Mouse (Mus musculus): ENCODE data around the gene Rbm17. TPM values are rescaled to one million over a fixed set of nuclear protein-coding genes. Genes with fewer than 3 reads are reported as not detected.

The Rbm17 gene
- total and polyA plus RNA-seq, 3 experiments = 199 to 405 (median 239) TPM

GRCm38 (mm10) chr2:11563256-11563655 is 40.7 kb downstream of the Rbm17 start:
- dilution Hi-C loops (cut with MboI; ENCODE audit: extremely low pct_ligation_motif_present, extremely low pct_unique_long_range_greater_than_20kb, low sequenced_read_pairs) = no loop called here

GRCm38 (mm10) chr2:11558654-11559053 is 45.3 kb downstream of the Rbm17 start:
- Histone ChIP-seq H3K27ac (ENCODE audit: insufficient read depth, low read depth) (no peak overlapping the region), H3K4me3 (replicated peaks in 1 of 3; ENCODE audit: low read depth in 2 of 3, low read length in 2 of 3, poor library complexity in 1 of 3) (no peak overlapping the region), H3K4me2 (ENCODE audit: insufficient read depth, low read depth, poor library complexity, severe bottlenecking) (no peak overlapping the region), H3K9me3 (replicated peaks; ENCODE audit: low read length) (no peaks in the 10 kb centered on the region), H3K27me3 (replicated peaks) (peaks cover 5% of the 10 kb centered on the region), H3K4me1 (ENCODE audit: control insufficient read depth in 1 of 2, insufficient read depth in 2 of 2) (peaks cover 0 to 7% of the 10 kb centered on the region in 2 experiments; a peak in 2 of 4 replicates), H3K36me3 (replicated peaks in 1 of 2; ENCODE audit: control insufficient read depth in 1 of 2, insufficient read depth in 1 of 2, low read length in 1 of 2) (no peaks in the 10 kb centered on the region), H3K9ac (ENCODE audit: insufficient read depth, low read depth) (no peak overlapping the region), H3K79me2 (replicated peaks; ENCODE audit: control insufficient read depth, extremely low read depth, insufficient read depth, poor library complexity, severe bottlenecking) (no peaks in the 10 kb centered on the region)
- no peak for DNase-seq (ENCODE audit: extremely low read depth)
- TF ChIP-seq NELFE (IDR thresholded peaks at IDR 0.05; ENCODE audit: low read depth, low read length) = no peak
- no peak for TF ChIP-seq IRF4 (IDR thresholded peaks at IDR 0.05; ENCODE audit: low read depth, low read length)
- no peak for TF ChIP-seq CHD2 (IDR thresholded peaks at IDR 0.05; ENCODE audit: low read length)
- TF ChIP-seq UBTF (IDR thresholded peaks at IDR 0.05; ENCODE audit: low read depth, low read length) = no peak
- TF ChIP-seq MAFK (IDR thresholded peaks at IDR 0.05; ENCODE audit: insufficient replicate concordance, low read length) = no peak
- no peak for TF ChIP-seq BHLHE40 (IDR thresholded peaks at IDR 0.05; ENCODE audit: low read depth, low read length)
- no peak for TF ChIP-seq ELF1 (IDR thresholded peaks at IDR 0.05; ENCODE audit: low read depth, low read length)
- TF ChIP-seq POLR2A (IDR thresholded peaks at IDR 0.05; ENCODE audit: low read depth, low read length) = no peak
- no peak for TF ChIP-seq CHD1 (IDR thresholded peaks at IDR 0.05; ENCODE audit: low read depth, low read length)
- TF ChIP-seq JUND (conservative IDR thresholded peaks at IDR 0.05; ENCODE audit: low read depth, low read length) = no peak
- no peak for TF ChIP-seq USF1 (IDR thresholded peaks at IDR 0.05; ENCODE audit: low read depth, low read length)
- no peak for TF ChIP-seq HCFC1 (IDR thresholded peaks at IDR 0.05; ENCODE audit: low read depth, low read length)
- TF ChIP-seq RAD21 (IDR thresholded peaks at IDR 0.05; ENCODE audit: low read depth, low read length) = no peak
- TF ChIP-seq MXI1 (IDR thresholded peaks at IDR 0.05; ENCODE audit: low read depth, low read length) = no peak
- no peak for TF ChIP-seq EP300 (IDR thresholded peaks at IDR 0.05; ENCODE audit: low read length)
- no peak for TF ChIP-seq MAX (IDR thresholded peaks at IDR 0.05; ENCODE audit: low read length)
- no peak for TF ChIP-seq SMC3 (IDR thresholded peaks at IDR 0.05; ENCODE audit: low read depth, low read length)
- no peak for TF ChIP-seq TBP (conservative IDR thresholded peaks at IDR 0.05; ENCODE audit: low read depth, low read length)
- no peak for TF ChIP-seq PAX5 (IDR thresholded peaks at IDR 0.05; ENCODE audit: low read length)
- dilution Hi-C loops (cut with MboI; ENCODE audit: extremely low pct_ligation_motif_present, extremely low pct_unique_long_range_greater_than_20kb, low sequenced_read_pairs) = no loop called here
- in situ Hi-C loops (cut with MboI; ENCODE audit: low pct_ligation_motif_present, low pct_unique_long_range_greater_than_20kb, low sequenced_read_pairs) = no loop called here

More at GRCm38 (mm10) chr2:11563256-11563655, 40.7 kb downstream of the Rbm17 start:
- H3K9ac ChIP-seq (ENCODE audit: insufficient read depth, low read depth) = no peak overlapping the region
- H3K4me3 ChIP-seq (replicated peaks in 1 of 3; ENCODE audit: low read depth in 2 of 3, low read length in 2 of 3, poor library complexity in 1 of 3) = no peak overlapping the region
- H3K27ac ChIP-seq (ENCODE audit: insufficient read depth, low read depth) = no peak overlapping the region
- DNase-seq (ENCODE audit: extremely low read depth) = no peak
- no peaks in the 10 kb centered on the region for H3K9me3 ChIP-seq (replicated peaks; ENCODE audit: low read length)
- in situ Hi-C loops (cut with MboI; ENCODE audit: low pct_ligation_motif_present, low pct_unique_long_range_greater_than_20kb, low sequenced_read_pairs) = no loop called here
- no peaks in the 10 kb centered on the region for H3K36me3 ChIP-seq (replicated peaks in 1 of 2; ENCODE audit: control insufficient read depth in 1 of 2, insufficient read depth in 1 of 2, low read length in 1 of 2)
- peaks cover 3% of the 10 kb centered on the region for H3K27me3 ChIP-seq (replicated peaks)
- H3K4me2 ChIP-seq (ENCODE audit: insufficient read depth, low read depth, poor library complexity, severe bottlenecking) = no peak overlapping the region
- no peaks in the 10 kb centered on the region for H3K79me2 ChIP-seq (replicated peaks; ENCODE audit: control insufficient read depth, extremely low read depth, insufficient read depth, poor library complexity, severe bottlenecking)
- H3K4me1 ChIP-seq (ENCODE audit: control insufficient read depth in 1 of 2, insufficient read depth in 2 of 2) = no peaks in the 10 kb centered on the region
- TF ChIP-seq ETS1 (conservative IDR thresholded peaks at IDR 0.05; ENCODE audit: low read depth, low read length) = no peak
- TF ChIP-seq MEF2A (IDR thresholded peaks at IDR 0.05; ENCODE audit: borderline replicate concordance, low read depth, low read length) = no peak
- TF ChIP-seq CHD2 (IDR thresholded peaks at IDR 0.05; ENCODE audit: low read length) = no peak
- TF ChIP-seq USF1 (IDR thresholded peaks at IDR 0.05; ENCODE audit: low read depth, low read length) = no peak
- TF ChIP-seq NRF1 (IDR thresholded peaks at IDR 0.05; ENCODE audit: low read depth, low read length) = no peak

Data from CH12.LX (cell line).